9 mouse cellular contexts compared by ENCODE assay signal in genomic region chr17:50763407-50763806, GRCm38 (mm10).
A peak's percentile ranks its signal among the peaks of the same experiment; 100 is the strongest.
DNase-seq lines count a peak whose midpoint lies in the region; ATAC-seq lines count a peak whose summit lies in the region.
"Had no signal": no experiment of that assay in that cellular context is flagged by ENCODE, and none has a peak within 500 bp of the region (broad histone marks: within the 10 kb centered on the region; RNA-seq: fewer than 3 reads in every experiment).

No protein-coding gene starts in this region.

- WGBS in hindbrain, embryonic 14.5 days: 85% methylated on average over 5 of the region's 5 CpGs

- H3K4me3 ChIP-seq in hindbrain, embryonic 14.5 days (replicated peaks; ENCODE audit: low read length): no peak overlapping the region
- H3K4me3 ChIP-seq: limb, embryonic 13.5 days had no signal

- H3K36me3 ChIP-seq in hindbrain, embryonic 14.5 days (replicated peaks; ENCODE audit: control insufficient read depth, insufficient read depth): no peaks in the 10 kb centered on the region
- H3K36me3 ChIP-seq: limb, embryonic 13.5 days had no signal

- no peak overlapping the region for H3K27ac ChIP-seq in hindbrain, embryonic 14.5 days
- H3K27ac ChIP-seq: limb, embryonic 13.5 days had no signal

- H3K27me3 ChIP-seq in hindbrain, embryonic 14.5 days (ENCODE audit: control insufficient read depth, insufficient read depth, low read length): no peaks in the 10 kb centered on the region
- H3K27me3 ChIP-seq: limb, embryonic 13.5 days had no signal

- ATAC-seq in hematopoietic stem cell, adult 5-6 weeks (replicated peaks in 1 of 2; ENCODE audit: insufficient read depth in 1 of 2, low FRiP score in 2 of 2, low TSS enrichment in 1 of 2, low read depth in 1 of 2, poor library complexity in 2 of 2, severe bottlenecking in 2 of 2): peak; percentile 93 to 94
- no peak for ATAC-seq in activated CD4-positive, CD25-positive, alpha-beta regulatory T cell, adult 4 months
- no peak for ATAC-seq in hindbrain, embryonic 14.5 days (ENCODE audit: low FRiP score)

- peak; percentile 26 to 32 for DNase-seq in cerebellum, adult 18-20 months
- no peak for DNase-seq in cerebellum, postnatal 4 days (ENCODE audit: low spot score in 2 of 2)
- peak; percentile 21 to 22 for DNase-seq in B cell, adult 2 months
- DNase-seq in lung, postnatal 36 days: peak; percentile 28
- DNase-seq in adrenal gland, adult 8-10 months: no peak
- DNase-seq in hindbrain, embryonic 14.5 days (ENCODE audit: low spot score): no peak

- no peak overlapping the region for H3K4me2 ChIP-seq in hindbrain, embryonic 14.5 days (replicated peaks)
- H3K4me2 ChIP-seq: limb, embryonic 13.5 days had no signal

- H3K9ac ChIP-seq in hindbrain, embryonic 14.5 days: no peak overlapping the region
- H3K9ac ChIP-seq: limb, embryonic 13.5 days had no signal

- no peaks in the 10 kb centered on the region for H3K4me1 ChIP-seq in hindbrain, embryonic 14.5 days (replicated peaks; ENCODE audit: control insufficient read depth, insufficient read depth, low read length)
- H3K4me1 ChIP-seq: limb, embryonic 13.5 days had no signal

- H3K9me3 ChIP-seq in hindbrain, embryonic 14.5 days (ENCODE audit: control insufficient read depth, low read length): no peaks in the 10 kb centered on the region
- H3K9me3 ChIP-seq: limb, embryonic 13.5 days had no signal

Comparison
In these comparisons a context has a peak if more than half of its experiments do, and no peak if none do; other contexts are left out.
1. DNase-seq: peak in cerebellum, adult 18-20 months (2 of 2), B cell, adult 2 months (2 of 2) and lung, postnatal 36 days (single experiment); none in cerebellum, postnatal 4 days (0 of 2), adrenal gland, adult 8-10 months (single experiment) and hindbrain, embryonic 14.5 days (single experiment).
2. ATAC-seq: peak in hematopoietic stem cell, adult 5-6 weeks (2 of 2); none in activated CD4-positive, CD25-positive, alpha-beta regulatory T cell, adult 4 months (single experiment) and hindbrain, embryonic 14.5 days (single experiment).